22 mouse cellular contexts compared by ENCODE assay signal in genomic region chr8:84767221-84767620, GRCm38 (mm10). TPM values are rescaled to one million over a fixed set of nuclear protein-coding genes. Genes with fewer than 3 reads are reported as not detected.
DNase-seq lines count a peak whose midpoint lies in the region; ATAC-seq and TF ChIP-seq lines count a peak whose summit lies in the region.
"Had no signal": no experiment of that assay in that cellular context is flagged by ENCODE, and none has a peak within 500 bp of the region (broad histone marks: within the 10 kb centered on the region; RNA-seq: fewer than 3 reads in every experiment).

No protein-coding gene starts in this region.

- intact Hi-C loops in gastrocnemius, adult 2 months (cut with DNase I), result loop anchor here (2.0 kb wide), 1 partner anchor 58 kb away; no protein-coding TSS in a partner anchor
- intact Hi-C loops in gastrocnemius, postnatal 14 days (cut with DNase I; ENCODE audit: low total_unique reads), result no loop called here
- intact Hi-C loops in left cerebral cortex, adult 2 months (cut with DNase I), result no loop called here
- intact Hi-C loops in left cerebral cortex, postnatal 25 days (cut with DNase I), result loop anchor here (5.0 kb wide), 1 partner anchor 35 kb away; the partner anchor contains the start of gene Nfix

- H3K27me3 ChIP-seq in forebrain, postnatal 0 days (ENCODE audit: insufficient read depth, low read length), result no peaks in the 10 kb centered on the region
- H3K27me3 ChIP-seq: Patski had no signal

- H3K4me1 ChIP-seq in forebrain, postnatal 0 days (ENCODE audit: insufficient read depth), result 0 out of 2 replicates have a peak, but pooled peaks cover 8% of the 10 kb centered on the region

- TF ChIP-seq CTCF in gastrocnemius, adult 2 months (IDR thresholded peaks at IDR 0.05), result no peak
- no peak for TF ChIP-seq CTCF in left cerebral cortex, adult 2 months (IDR thresholded peaks at IDR 0.05)
- no peak for TF ChIP-seq CTCF in forebrain, postnatal 0 days (IDR thresholded peaks at IDR 0.05; ENCODE audit: low read depth)

- peak overlapping the region; percentile 39 for H3K4me3 ChIP-seq in gastrocnemius, adult 2 months
- H3K4me3 ChIP-seq in left cerebral cortex, adult 2 months, result peak overlapping the region; percentile 63
- peak overlapping the region; percentile 48 for H3K4me3 ChIP-seq in forebrain, postnatal 0 days (ENCODE audit: low read depth, low read length)
- H3K4me3 ChIP-seq: embryonic facial prominence, embryonic 15.5 days; heart, embryonic 15.5 days had no signal

- peak; percentile 19 to 46 for DNase-seq in cerebellum, postnatal 36 days
- DNase-seq in cerebellum, adult 9-11 months, result no peak
- no peak for DNase-seq in gastrocnemius, adult 2 months
- DNase-seq in gastrocnemius, postnatal 14 days, result no peak
- DNase-seq in left cerebral cortex, adult 2 months (ENCODE audit: extremely low spot score in 1 of 2, low spot score in 2 of 2), result no peak
- no peak for DNase-seq in left cerebral cortex, postnatal 25 days (ENCODE audit: low spot score in 2 of 2)
- no peak for DNase-seq in forebrain, postnatal 0 days
- DNase-seq: adrenal gland, postnatal 36 days; B cell, adult 2 months; embryo, embryonic 11 days; heart, postnatal 36 days; kidney, adult 2 months; lung, postnatal 4 days; thymus, adult 2 months; thymus, postnatal 4 days had no signal

- no peaks in the 10 kb centered on the region for H3K9me3 ChIP-seq in forebrain, postnatal 0 days (ENCODE audit: low read length)
- H3K9me3 ChIP-seq: embryonic facial prominence, embryonic 15.5 days; G1E; heart, embryonic 15.5 days had no signal

- 60% methylated on average over 10 of the region's 10 CpGs for WGBS in forebrain, postnatal 0 days

- H3K9ac ChIP-seq in forebrain, postnatal 0 days, result peak overlapping the region; percentile 57
- H3K9ac ChIP-seq: embryonic facial prominence, embryonic 15.5 days; heart, embryonic 15.5 days had no signal

- peak overlapping the region; percentile 96 for H3K27ac ChIP-seq in gastrocnemius, adult 2 months
- peak overlapping the region; percentile 94 for H3K27ac ChIP-seq in left cerebral cortex, adult 2 months
- H3K27ac ChIP-seq in forebrain, postnatal 0 days (ENCODE audit: low read depth, low read length), result peak overlapping the region; percentile 54
- H3K27ac ChIP-seq: embryonic facial prominence, embryonic 15.5 days; heart, embryonic 15.5 days; kidney, postnatal 0 days had no signal

- H3K36me3 ChIP-seq in forebrain, postnatal 0 days (ENCODE audit: insufficient read depth), result peaks cover 21% of the 10 kb centered on the region
- H3K36me3 ChIP-seq: heart, embryonic 15.5 days had no signal

- ATAC-seq in forebrain, postnatal 0 days, result no peak
- ATAC-seq: Patski had no signal

- peak overlapping the region; percentile 71 for H3K4me2 ChIP-seq in forebrain, postnatal 0 days (ENCODE audit: low read depth)
- H3K4me2 ChIP-seq: embryonic facial prominence, embryonic 15.5 days; heart, embryonic 15.5 days had no signal

RNA-seq across cellular contexts. Expression of gene Nfix, which starts 32.9 kb away (rescaled TPM):
- 100 to 1,000 TPM; 465 to 558 TPM for total RNA-seq in gastrocnemius, adult 2 months (2021)
- total RNA-seq in gastrocnemius, postnatal 14 days (2021), result 100 to 1,000 TPM; 531 to 566 TPM
- total RNA-seq in left cerebral cortex, adult 2 months (2021), result 100 to 1,000 TPM; 347 to 350 TPM
- 100 to 1,000 TPM; 273 to 322 TPM for total RNA-seq in left cerebral cortex, postnatal 25 days (2021)
- total RNA-seq in forebrain, postnatal 0 days (2014; rRNA removed), result 111 and 116 TPM in 2 replicates
- polyA plus RNA-seq in forebrain, postnatal 0 days (2015; fragmentation: Nextera tagmentation; extraction: Ambion mirVana), result 347 and 376 TPM in 2 replicates

RNA-seq across cellular contexts. Expression of gene G430095P16Rik, which starts 44.4 kb away (rescaled TPM):
- total RNA-seq in gastrocnemius, adult 2 months (2021), result under 1 TPM; 0.36 to 0.78 TPM
- total RNA-seq in gastrocnemius, postnatal 14 days (2021), result 1 to 10 TPM in 1 of 2 experiments, under 1 TPM in 1; 0.66 to 1.1 TPM
- total RNA-seq in left cerebral cortex, adult 2 months (2021), result not detected
- total RNA-seq in left cerebral cortex, postnatal 25 days (2021), result under 1 TPM in 1 of 2 experiments, not detected in 1; 0.71 TPM
- total RNA-seq in forebrain, postnatal 0 days (2014; rRNA removed), result not detected in 2 replicates
- polyA plus RNA-seq in forebrain, postnatal 0 days (2015; fragmentation: Nextera tagmentation; extraction: Ambion mirVana), result 0.56 and 1.0 TPM in 2 replicates
- total RNA-seq: layer of hippocampus, postnatal 14 days; liver, adult 2 months had no signal
- polyA plus RNA-seq: liver, adult 2 months had no signal

RNA-seq across cellular contexts. Expression of gene Dand5, which starts 55.4 kb away (rescaled TPM):
- 10 to 100 TPM; 10.2 to 14.3 TPM for total RNA-seq in gastrocnemius, adult 2 months (2021)
- 1 to 10 TPM; 6.0 to 7.2 TPM for total RNA-seq in gastrocnemius, postnatal 14 days (2021)
- 10 to 100 TPM in 1 of 2 experiments, 1 to 10 TPM in 1; 9.7 to 11.1 TPM for total RNA-seq in left cerebral cortex, adult 2 months (2021)
- total RNA-seq in left cerebral cortex, postnatal 25 days (2021), result 1 to 10 TPM; 8.3 to 9.5 TPM
- 4.7 and 6.9 TPM in 2 replicates for total RNA-seq in forebrain, postnatal 0 days (2014; rRNA removed)
- 8.2 and 10.0 TPM in 2 replicates for polyA plus RNA-seq in forebrain, postnatal 0 days (2015; fragmentation: Nextera tagmentation; extraction: Ambion mirVana)

Comparison
In these comparisons a context has a peak if more than half of its experiments do, and no peak if none do; other contexts are left out.
1. DNase-seq: peak in cerebellum, postnatal 36 days (2 of 2); none in cerebellum, adult 9-11 months (single experiment), gastrocnemius, adult 2 months (single experiment), gastrocnemius, postnatal 14 days (single experiment), left cerebral cortex, adult 2 months (0 of 2), left cerebral cortex, postnatal 25 days (0 of 2) and forebrain, postnatal 0 days (single experiment).
2. intact Hi-C loops: an anchor here in gastrocnemius, adult 2 months (2.0 kb wide) and left cerebral cortex, postnatal 25 days (5.0 kb wide); none called in gastrocnemius, postnatal 14 days and left cerebral cortex, adult 2 months.
3. Peak in every context shown above with its lines, with median percentiles within 50 percentile points of each other: H3K27ac ChIP-seq and H3K4me3 ChIP-seq.